Mouse (Mus musculus): ENCODE measurements around the gene Ubc. TPM values are rescaled to one million over a fixed set of nuclear protein-coding genes. Genes with fewer than 3 reads are reported as not detected.
"Not testable (repeated sequence)": the region's sequence is repeated elsewhere in the genome, so short reads cannot be mapped to it uniquely, and the experiment has no call there.

The Ubc gene
- total RNA-seq, 2 experiments from 2014 or later: 849 to 918 TPM

DNA sequence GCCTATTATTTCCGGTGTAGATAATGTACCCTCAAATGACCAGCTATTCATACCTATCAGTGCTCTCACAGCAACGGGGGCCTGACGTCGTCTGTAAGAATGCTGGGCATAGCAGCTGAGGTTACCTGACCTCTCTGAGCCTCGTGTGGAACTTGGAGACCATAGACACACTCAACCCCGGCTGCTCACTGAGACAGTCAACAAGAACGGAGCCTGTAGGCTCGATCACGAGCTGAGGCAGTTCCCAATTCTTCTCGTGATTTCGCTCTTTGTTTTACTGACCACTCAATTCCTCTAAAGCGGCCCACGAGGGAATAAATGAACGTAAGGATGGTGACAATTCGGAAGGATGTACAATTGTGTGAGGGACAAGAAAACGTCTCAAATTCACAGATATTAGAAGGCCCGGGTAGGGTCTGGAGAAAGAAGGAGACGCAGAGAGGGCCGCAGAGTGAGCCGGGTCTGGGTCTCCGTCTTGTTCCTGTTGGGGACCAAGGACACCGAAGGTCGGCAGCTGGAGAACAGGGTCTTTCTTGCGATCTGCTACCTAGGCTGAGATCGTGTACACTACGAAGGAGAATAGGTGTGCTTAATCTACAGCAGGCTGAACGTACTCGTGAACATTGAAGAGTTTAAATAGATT is 15.0 kb upstream of the Ubc start:
- intact Hi-C loops (cut with DNase I): no loop called here
- peak; percentile 63 for DNase-seq

- intact Hi-C loops (cut with DNase I): no loop called here
- no peak for DNase-seq
Measured at GRCm38 (mm10) chr5:125404536-125404902, 14.5 kb upstream of the Ubc start.

- peak; percentile 68 for DNase-seq
- intact Hi-C loops (cut with DNase I): no loop called here
Measured at GRCm38 (mm10) chr5:125403481-125404465, 13.8 kb upstream of the Ubc start.

DNA sequence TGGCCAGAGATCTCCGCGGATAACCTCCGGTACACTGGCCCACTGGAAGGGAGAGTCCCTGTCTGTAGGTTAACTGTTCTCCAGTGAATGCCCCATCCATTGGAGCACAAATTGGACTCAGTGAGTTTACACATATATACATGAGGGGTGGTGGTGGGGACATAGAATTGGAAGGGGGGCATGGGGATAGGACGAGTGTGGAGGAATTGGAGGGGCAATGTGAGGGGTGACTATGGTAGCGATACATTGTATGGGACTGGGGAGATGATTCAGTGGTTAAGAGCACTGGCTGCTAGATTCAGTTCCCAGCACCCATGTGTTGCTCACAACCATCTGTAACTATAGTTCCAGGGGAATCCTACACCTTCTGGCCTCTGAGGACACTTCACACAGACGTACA is 13.0 kb upstream of the Ubc start:
- DNase-seq: no peak
- intact Hi-C loops (cut with DNase I): no loop called here

GRCm38 (mm10) chr5:125402476-125402875 is 12.5 kb upstream of the Ubc start:
- intact Hi-C loops (cut with DNase I): no loop called here
- no peak for DNase-seq

GRCm38 (mm10) chr5:125400903-125401302 is 10.9 kb upstream of the Ubc start:
- DNase-seq: no peak

GRCm38 (mm10) chr5:125395008-125395407 is 5.0 kb upstream of the Ubc start:
- intact Hi-C loops (cut with DNase I): no loop called here
- no peak for DNase-seq

More at GRCm38 (mm10) chr5:125400903-125401302, 10.9 kb upstream of the Ubc start:
- intact Hi-C loops (cut with DNase I): no loop called here

GRCm38 (mm10) chr5:125393622-125394603 is 3.9 kb upstream of the Ubc start:
- intact Hi-C loops (cut with DNase I): no loop called here
- peak; percentile 74 for DNase-seq

GRCm38 (mm10) chr5:125392977-125393621 is 3.1 kb upstream of the Ubc start:
- peak; percentile 95 for DNase-seq
- intact Hi-C loops (cut with DNase I): no loop called here

GRCm38 (mm10) chr5:125392618-125392976 is 2.6 kb upstream of the Ubc start:
- intact Hi-C loops (cut with DNase I): no loop called here

DNA sequence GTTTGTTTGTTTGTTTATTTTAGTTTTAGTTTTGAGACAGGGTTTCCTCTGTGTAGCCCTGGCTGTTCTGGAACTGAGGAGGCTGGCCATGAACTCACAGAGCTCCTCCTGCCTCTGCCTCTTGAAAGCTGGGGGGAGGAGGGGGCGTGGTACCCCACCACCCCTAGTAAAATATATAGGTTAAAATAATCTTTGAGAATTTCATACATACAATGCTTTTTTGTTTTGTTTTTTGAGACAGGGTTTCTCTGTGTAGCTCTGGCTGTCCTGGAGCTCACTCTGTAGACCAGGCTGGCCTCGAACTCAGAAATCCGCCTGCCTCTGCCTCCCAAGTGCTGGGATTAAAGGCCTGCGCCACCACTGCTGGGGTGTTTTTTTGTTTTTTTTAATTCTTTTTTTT is 2.2 kb upstream of the Ubc start:
- DNase-seq; intact Hi-C loops (cut with DNase I): not testable (repeated sequence)

More at GRCm38 (mm10) chr5:125392618-125392976, 2.6 kb upstream of the Ubc start:
- no peak for DNase-seq

GRCm38 (mm10) chr5:125391609-125392008 is 1.6 kb upstream of the Ubc start:
- peak; percentile 58 for DNase-seq
- intact Hi-C loops (cut with DNase I): no loop called here

- no peak for DNase-seq
- intact Hi-C loops (cut with DNase I): no loop called here
Measured at GRCm38 (mm10) chr5:125390906-125391477, 990 bp upstream of the Ubc start.

- peak; percentile 82 for DNase-seq
- intact Hi-C loops (cut with DNase I): no loop called here
Measured at GRCm38 (mm10) chr5:125389131-125389578, 847 bp downstream of the Ubc start, which contains the start of gene Gm10382. Gene Gm10382 (plus strand): TSS chr5:125389322.

- intact Hi-C loops (cut with DNase I): no loop called here
- DNase-seq: no peak
Measured at GRCm38 (mm10) chr5:125388358-125389092, 1.5 kb downstream of the Ubc start.

DNA sequence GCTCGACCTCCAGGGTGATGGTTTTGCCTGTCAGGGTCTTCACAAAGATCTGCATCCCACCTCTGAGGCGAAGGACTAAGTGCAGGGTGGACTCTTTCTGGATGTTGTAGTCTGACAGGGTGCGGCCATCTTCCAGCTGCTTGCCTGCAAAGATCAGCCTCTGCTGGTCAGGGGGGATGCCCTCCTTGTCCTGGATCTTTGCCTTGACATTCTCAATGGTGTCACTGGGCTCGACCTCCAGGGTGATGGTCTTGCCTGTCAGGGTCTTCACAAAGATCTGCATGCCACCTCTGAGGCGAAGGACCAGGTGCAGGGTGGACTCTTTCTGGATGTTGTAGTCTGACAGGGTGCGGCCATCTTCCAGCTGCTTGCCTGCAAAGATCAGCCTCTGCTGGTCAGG is 2.7 kb downstream of the Ubc start:
- DNase-seq; intact Hi-C loops (cut with DNase I): not testable (repeated sequence)

DNA sequence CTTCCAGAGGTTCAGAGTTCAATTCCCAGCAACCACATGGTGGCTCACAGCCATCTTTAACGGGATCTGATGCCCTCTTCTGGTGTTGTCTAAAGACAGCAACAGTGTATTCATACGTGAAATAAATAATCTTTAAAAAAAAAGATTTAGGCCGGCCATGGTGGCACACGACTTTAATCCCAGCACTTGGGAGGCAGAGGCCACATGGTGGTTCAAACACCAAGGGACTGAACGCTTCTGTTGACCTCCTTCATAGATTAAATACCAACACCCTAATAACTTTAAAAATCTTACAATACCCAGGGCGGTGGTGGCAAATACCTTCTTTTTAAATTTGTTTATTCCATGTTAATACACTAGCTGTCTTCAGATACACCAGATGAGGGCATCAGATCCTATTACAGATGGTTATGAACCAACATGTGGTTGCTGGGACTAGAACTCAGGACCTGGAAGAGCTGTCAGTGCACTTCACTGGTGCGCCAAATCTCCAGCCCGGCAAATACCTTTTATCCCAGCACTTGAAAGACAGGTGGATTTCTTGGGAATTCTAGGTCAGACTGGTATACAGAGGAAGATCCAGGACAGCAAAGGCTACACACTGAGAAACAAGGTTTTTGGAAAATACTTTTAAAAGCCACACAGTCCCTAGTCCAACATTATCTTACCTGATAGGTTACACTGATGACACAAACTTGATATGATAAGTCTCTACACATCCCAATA is 4.6 kb downstream of the Ubc start:
- intact Hi-C loops (cut with DNase I): no loop called here
- DNase-seq: no peak

- intact Hi-C loops (cut with DNase I): no loop called here
- no peak for DNase-seq
Measured at GRCm38 (mm10) chr5:125384512-125385214, 5.3 kb downstream of the Ubc start.

Measured in left cerebral cortex, postnatal 4 days (tissue).